Mouse (Mus musculus) liver, adult 2 months (tissue): ENCODE measurements around the gene Ddx5. TPM values are rescaled to one million over a fixed set of nuclear protein-coding genes. Genes with fewer than 3 reads are reported as not detected.
A peak's percentile ranks its signal among the peaks of the same experiment; 100 is the strongest.

Experiments
- DNase-seq: peaks from one replicate; pipeline ENCODE4 v3.0.0-alpha.2; 2011; ENCODE audit warnings: low read depth, low spot score; ENCODE audit errors: extremely low read depth
- H3K27ac ChIP-seq: fragments of 200-500 bp; replicated peaks from 2 replicates; pipeline ENCODE4 v1.5.1; 2012; ENCODE audit warnings: low read depth, mild to moderate bottlenecking, control low read depth, inconsistent platforms, low read length; ENCODE audit not compliant: insufficient read depth
- H3K27me3 ChIP-seq: fragments of 200-500 bp; 2 replicates; pipeline ENCODE4 v1.6.1; 2012; ENCODE audit warnings: mild to moderate bottlenecking, moderate library complexity, low read length, inconsistent platforms; ENCODE audit not compliant: control insufficient read depth, insufficient read depth
- H3K36me3 ChIP-seq: fragments of 200-500 bp; 2 replicates; pipeline ENCODE4 v1.6.1; 2012; ENCODE audit warnings: low read length, inconsistent platforms; ENCODE audit not compliant: control insufficient read depth, insufficient read depth
- H3K4me1 ChIP-seq: fragments of 200-500 bp; 2 replicates; pipeline ENCODE4 v1.6.1; 2011; ENCODE audit warnings: low read length; ENCODE audit not compliant: control insufficient read depth, insufficient read depth
- H3K4me3 ChIP-seq: fragments of 200-500 bp; 2 replicates; pipeline ENCODE4 v1.5.1; 2011; ENCODE audit warnings: low read depth, mild to moderate bottlenecking, control low read depth, low read length, moderate library complexity; ENCODE audit not compliant: insufficient read depth
- H3K79me2 ChIP-seq: fragments of 200-500 bp; 2 replicates; pipeline ENCODE4 v1.6.1; 2012; ENCODE audit warnings: inconsistent platforms, mild to moderate bottlenecking, low read length, moderate library complexity; ENCODE audit not compliant: control insufficient read depth, insufficient read depth
- H3K9ac ChIP-seq: fragments of 200-500 bp; 2 replicates; pipeline ENCODE4 v1.6.1; 2012; ENCODE audit warnings: low read depth, mild to moderate bottlenecking, control low read depth, inconsistent platforms, low read length
- CTCF ChIP-seq: fragments of 200-500 bp; IDR thresholded peaks from 2 replicates; pipeline ENCODE4 v1.5.1; 2011; ENCODE audit warnings: low read depth, low read length, control low read depth
- POLR2A ChIP-seq: fragments of 200-500 bp; IDR thresholded peaks from 2 replicates; pipeline ENCODE4 v1.6.1; 2011; ENCODE audit warnings: low read length, control low read depth; ENCODE audit not compliant: insufficient read depth; ENCODE audit errors: extremely low read depth
- WGBS: fragments of 180-500 bp; shearing (Covaris S2); methylation state at CpG from one replicate; pipeline ENCODE4 v1.1.7; 2018; 5-methylcytosine and 5-hydroxymethylcytosine counted together
- polyA plus RNA-seq: library from polyadenylated mRNA; depleted of rRNA; stranded (reverse); fragments of >200 nt; gene quantifications from 2 replicates; pipeline ENCODE4 v1.2.3, GENCODE M21; 2012
- total RNA-seq: library from RNA; depleted of rRNA; stranded (reverse); fragments of >200 nt; gene quantifications from 2 replicates; pipeline ENCODE4 v1.2.3, GENCODE M21; 2014

The Ddx5 gene
- total and polyA plus RNA-seq, 2 experiments, result 218 to 389 TPM

DNA sequence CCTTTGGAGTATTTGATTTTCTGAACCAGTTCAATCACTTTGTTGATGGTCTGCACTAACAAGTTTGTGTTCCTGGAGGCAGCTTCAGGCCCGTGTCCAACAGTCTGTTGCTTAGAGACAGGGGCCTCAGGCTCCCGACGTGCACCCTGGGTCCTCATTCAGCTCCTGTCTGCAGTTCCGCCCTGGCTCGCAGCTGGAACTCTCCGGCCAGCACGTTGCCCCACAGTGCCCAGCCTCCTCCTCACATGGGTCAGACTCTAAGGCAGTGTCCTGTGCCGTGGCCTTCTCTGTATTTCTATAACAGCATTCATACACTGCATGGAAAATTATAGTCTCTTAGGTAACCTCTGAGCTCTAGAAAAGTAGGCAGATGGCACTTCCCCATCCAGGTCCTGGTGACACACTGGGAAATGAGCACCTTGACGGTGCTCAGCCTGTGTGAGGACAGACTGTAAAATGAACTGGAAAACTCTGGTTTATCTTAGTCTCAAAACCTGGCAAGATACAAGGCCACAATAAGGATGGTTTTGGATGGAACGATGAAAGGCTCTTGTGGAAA is 13.2 kb upstream of the Ddx5 start:
- TF ChIP-seq POLR2A, result no peak
- no peak for TF ChIP-seq CTCF
- H3K9ac ChIP-seq, result no peak overlapping the region
- H3K79me2 ChIP-seq, result no peaks in the 10 kb centered on the region
- no peaks in the 10 kb centered on the region for H3K27me3 ChIP-seq
- H3K4me3 ChIP-seq, result no peak overlapping the region
- H3K4me1 ChIP-seq, result no peaks in the 10 kb centered on the region
- H3K27ac ChIP-seq, result no peak overlapping the region
- no peak for DNase-seq
- H3K36me3 ChIP-seq, result peaks cover 25% of the 10 kb centered on the region
- 91% methylated on average over 10 of the region's 10 CpGs for WGBS

- Histone ChIP-seq H3K36me3 (peaks cover 20% of the 10 kb centered on the region), H3K9ac (no peak overlapping the region), H3K4me3 (no peak overlapping the region), H3K27ac (no peak overlapping the region), H3K4me1 (no peaks in the 10 kb centered on the region; the same call in 1 of the 2 replicates), H3K79me2 (no peaks in the 10 kb centered on the region), H3K27me3 (no peaks in the 10 kb centered on the region)
- no peak for TF ChIP-seq CTCF
- TF ChIP-seq POLR2A, result no peak
- 79% methylated on average over 9 of the region's 9 CpGs for WGBS
- DNase-seq, result no peak
Measured at GRCm38 (mm10) chr11:106795679-106796078, 6.7 kb upstream of the Ddx5 start.

DNA sequence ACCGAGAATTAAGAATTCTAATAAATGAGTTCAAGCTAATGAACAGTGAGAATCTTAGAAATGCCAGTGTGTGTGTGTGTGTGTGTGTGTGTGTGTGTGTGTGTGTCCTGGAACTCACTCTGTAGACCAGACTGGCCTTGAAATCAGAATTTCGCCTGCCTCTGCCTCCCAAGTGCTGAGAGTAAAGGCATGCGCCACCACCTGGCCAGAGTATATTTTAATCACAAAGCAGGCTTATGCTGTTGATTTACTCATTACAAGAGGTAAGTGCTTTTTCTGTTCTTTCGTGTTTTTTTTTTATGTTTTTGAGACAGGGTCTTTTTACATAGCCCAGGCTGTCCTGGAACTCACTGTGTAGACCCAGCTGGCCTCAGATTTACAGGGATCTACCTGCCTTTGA is 4.9 kb upstream of the Ddx5 start:
- H3K27me3 ChIP-seq, result no peaks in the 10 kb centered on the region
- no peak overlapping the region for H3K9ac ChIP-seq
- no peaks in the 10 kb centered on the region; the same call in 1 of the 2 replicates for H3K4me1 ChIP-seq
- peaks cover 9% of the 10 kb centered on the region for H3K36me3 ChIP-seq
- WGBS, result 83% methylated on average over 4 of the region's 4 CpGs
- H3K4me3 ChIP-seq, result no peak overlapping the region
- no peak for DNase-seq
- TF ChIP-seq CTCF (peak; percentile 25; the same call in 1 of the 2 replicates), POLR2A (no peak)
- H3K27ac ChIP-seq, result no peak overlapping the region
- no peaks in the 10 kb centered on the region for H3K79me2 ChIP-seq

DNA sequence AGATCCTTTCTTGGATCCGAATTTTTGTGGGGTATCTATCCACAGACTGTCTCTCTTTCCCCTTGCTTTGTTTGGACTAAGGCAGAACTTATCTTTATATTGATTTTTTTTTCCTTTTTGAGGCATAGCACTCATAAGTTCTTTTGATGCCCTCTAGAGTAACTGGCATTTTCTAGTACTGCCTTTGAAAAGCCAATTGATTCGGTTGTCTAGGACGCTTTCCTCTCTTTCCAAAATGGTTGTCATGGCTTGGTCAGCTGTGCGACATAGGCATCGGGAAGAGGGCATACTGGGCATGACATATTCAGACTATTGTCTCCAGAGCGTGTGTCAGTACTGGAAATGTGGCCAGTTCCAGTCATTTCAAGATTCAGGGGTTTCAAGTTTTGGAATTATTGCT is 664 bp upstream of the Ddx5 start:
- peak; percentile 52 for DNase-seq

DNA sequence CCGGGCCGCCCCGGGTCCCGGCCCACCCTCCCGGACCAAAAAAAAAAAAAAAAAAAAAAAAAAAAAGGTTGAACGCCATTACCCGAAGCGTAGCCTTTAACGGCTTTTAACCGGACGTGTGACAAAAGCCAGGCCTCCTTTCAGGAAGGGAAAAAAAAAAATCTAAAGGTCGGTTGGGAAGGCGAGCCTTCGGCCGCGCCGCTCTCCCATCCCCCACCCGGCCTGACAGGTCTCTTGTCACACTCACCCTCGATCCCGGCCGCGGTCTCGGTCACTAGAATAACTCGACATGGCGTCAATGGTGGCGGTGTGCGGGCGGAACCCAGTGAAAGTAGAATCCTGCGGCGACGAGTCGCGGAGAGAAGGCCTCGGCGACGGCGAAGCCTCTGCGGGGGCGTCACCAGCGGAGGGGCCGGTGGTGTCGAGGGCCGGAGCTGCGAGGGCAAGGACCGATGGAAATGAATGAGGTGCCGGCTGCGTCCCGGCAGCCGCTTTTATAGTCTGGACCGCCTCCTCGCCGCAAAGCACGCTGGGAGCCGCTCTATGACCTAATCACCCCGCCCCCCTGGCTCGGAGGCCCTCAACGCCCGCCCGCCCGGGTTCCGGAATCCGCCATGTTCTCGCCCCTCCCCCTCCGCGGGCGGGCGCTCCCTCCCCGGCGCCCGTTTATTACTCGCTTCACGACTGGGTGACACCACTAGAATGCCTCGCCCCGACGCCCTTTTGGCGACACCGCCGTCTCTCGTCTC is 785 bp downstream of the Ddx5 start:
- TF ChIP-seq CTCF, result no peak
- TF ChIP-seq POLR2A, result peak; percentile 98
- WGBS, result under 1% methylated on average over 77 of the region's 79 CpGs
- DNase-seq, result peak; percentile 77

More for the DNA sequence above, 664 bp upstream of the Ddx5 start:
- WGBS, result 0% methylated on average over 6 of the region's 6 CpGs
- H3K27me3 ChIP-seq, result no peaks in the 10 kb centered on the region
- H3K36me3 ChIP-seq, result peaks cover 28% of the 10 kb centered on the region
- H3K27ac ChIP-seq, result peak overlapping the region; percentile 98
- peak overlapping the region; percentile 81 for H3K4me3 ChIP-seq
- peak overlapping the region; percentile 93 for H3K9ac ChIP-seq
- peaks cover 6% of the 10 kb centered on the region; the same call in 1 of the 2 replicates for H3K79me2 ChIP-seq
- TF ChIP-seq POLR2A, result no peak
- no peak for TF ChIP-seq CTCF
- H3K4me1 ChIP-seq, result peaks cover 1% of the 10 kb centered on the region; the same call in 1 of the 2 replicates

More for the DNA sequence above, 785 bp downstream of the Ddx5 start:
- Histone ChIP-seq H3K9ac (peak overlapping the region; percentile 98), H3K79me2 (peaks cover 6% of the 10 kb centered on the region; the same call in 1 of the 2 replicates), H3K27ac (peak overlapping the region; percentile 98), H3K36me3 (peaks cover 38% of the 10 kb centered on the region), H3K27me3 (no peaks in the 10 kb centered on the region), H3K4me1 (peaks cover 4% of the 10 kb centered on the region), H3K4me3 (peak overlapping the region; percentile 96)
